Mouse (Mus musculus) CH12.LX (cell line): ENCODE measurements around the gene Rusc1. TPM values are rescaled to one million over a fixed set of nuclear protein-coding genes. Genes with fewer than 3 reads are reported as not detected.

Source experiments
- DNase-seq: peaks from one replicate; pipeline ENCODE4 v3.0.0-alpha.2; 2013; ENCODE audit errors: extremely low read depth
- H3K27ac ChIP-seq: 2 replicates; pipeline ENCODE4 v1.5.1; 2012; ENCODE audit warnings: low read depth, mild to moderate bottlenecking, control low read depth, moderate library complexity; ENCODE audit not compliant: insufficient read depth
- H3K27me3 ChIP-seq: replicated peaks from 2 replicates; pipeline ENCODE3; 2012; ENCODE audit warnings: inconsistent platforms
- H3K36me3 ChIP-seq, 2 experiments: replicated peaks in 1 of 2; 2 replicates each; pipeline versions ENCODE3 to v1.6.1; 2012; ENCODE audit warnings: inconsistent platforms in 1 of 2, low read length in 1 of 2, mild to moderate bottlenecking in 1 of 2, mixed read lengths in 1 of 2, moderate library complexity in 1 of 2; ENCODE audit not compliant: control insufficient read depth in 1 of 2, insufficient read depth in 1 of 2
- H3K4me1 ChIP-seq, 2 experiments: 2 replicates each; pipeline ENCODE4 v1.6.1; 2012; ENCODE audit warnings: inconsistent platforms in 1 of 2, moderate library complexity in 1 of 2; ENCODE audit not compliant: insufficient read depth in 2 of 2, control insufficient read depth in 1 of 2
- H3K4me2 ChIP-seq: 2 replicates; pipeline ENCODE4 v1.6.1; 2012; ENCODE audit warnings: low read depth, mild to moderate bottlenecking, control low read depth; ENCODE audit not compliant: poor library complexity, insufficient read depth, severe bottlenecking
- H3K4me3 ChIP-seq, 3 experiments: fragments of 150-350 bp in 1 of 3; sonication (generic) in 1 of 3; replicated peaks in 1 of 3; 2 replicates each; pipeline versions ENCODE3 to v1.5.1; 2011 to 2012; ENCODE audit warnings: low read depth in 2 of 3, low read length in 2 of 3, mild to moderate bottlenecking in 2 of 3, moderate library complexity in 2 of 3, control low read depth in 1 of 3, improper control_type of control experiment in 1 of 3, inconsistent platforms in 1 of 3, mixed read lengths in 1 of 3; ENCODE audit not compliant: poor library complexity in 1 of 3
- H3K79me2 ChIP-seq: replicated peaks from 2 replicates; pipeline ENCODE4 v1.6.1; 2012; ENCODE audit warnings: mild to moderate bottlenecking, moderate library complexity; ENCODE audit not compliant: control insufficient read depth, poor library complexity, insufficient read depth, severe bottlenecking; ENCODE audit errors: extremely low read depth
- H3K9ac ChIP-seq: 2 replicates; pipeline ENCODE4 v1.6.1; 2012; ENCODE audit warnings: low read depth, mild to moderate bottlenecking, control low read depth, moderate library complexity; ENCODE audit not compliant: insufficient read depth
- H3K9me3 ChIP-seq: replicated peaks from 2 replicates; pipeline ENCODE3; 2012; ENCODE audit warnings: low read length, inconsistent platforms, mixed read lengths
- BHLHE40 ChIP-seq: IDR thresholded peaks from 2 replicates; pipeline ENCODE4 v1.6.1; 2011; ENCODE audit warnings: mild to moderate bottlenecking, low read depth, low read length, improper control_type of control experiment
- CHD1 ChIP-seq: IDR thresholded peaks from 2 replicates; pipeline ENCODE4 v1.6.1; 2012; ENCODE audit warnings: low read depth, low read length, improper control_type of control experiment, inconsistent platforms
- ELF1 ChIP-seq: IDR thresholded peaks from 2 replicates; pipeline ENCODE4 v1.6.1; 2014; ENCODE audit warnings: low read depth, mild to moderate bottlenecking, inconsistent platforms, low read length, improper control_type of control experiment
- EP300 ChIP-seq: IDR thresholded peaks from 2 replicates; pipeline ENCODE4 v1.6.1; 2011; ENCODE audit warnings: low read length, improper control_type of control experiment
- ETS1 ChIP-seq: conservative IDR thresholded peaks from 2 replicates; pipeline ENCODE4 v1.6.1; 2012; ENCODE audit warnings: low read depth, mild to moderate bottlenecking, inconsistent platforms, low read length, improper control_type of control experiment, moderate library complexity
- IRF4 ChIP-seq: IDR thresholded peaks from 2 replicates; pipeline ENCODE4 v1.6.1; 2014; ENCODE audit warnings: low read depth, mild to moderate bottlenecking, inconsistent platforms, low read length, improper control_type of control experiment
- JUN ChIP-seq: IDR thresholded peaks from 2 replicates; pipeline ENCODE4 v1.6.1; 2011; ENCODE audit warnings: low read depth, mild to moderate bottlenecking, low read length, improper control_type of control experiment, moderate library complexity; ENCODE audit not compliant: insufficient read depth
- JUND ChIP-seq: conservative IDR thresholded peaks from 2 replicates; pipeline ENCODE4 v1.6.1; 2011; ENCODE audit warnings: low read depth, low read length, improper control_type of control experiment
- MAX ChIP-seq: IDR thresholded peaks from 2 replicates; pipeline ENCODE4 v1.6.1; 2011; ENCODE audit warnings: low read length, improper control_type of control experiment
- MAZ ChIP-seq: IDR thresholded peaks from 2 replicates; pipeline ENCODE4 v1.6.1; 2012; ENCODE audit warnings: low read depth, mild to moderate bottlenecking, inconsistent platforms, low read length, improper control_type of control experiment, moderate library complexity
- MEF2A ChIP-seq: IDR thresholded peaks from 2 replicates; pipeline ENCODE4 v1.6.1; 2014; ENCODE audit warnings: low read depth, mild to moderate bottlenecking, inconsistent platforms, low read length, improper control_type of control experiment, borderline replicate concordance
- MXI1 ChIP-seq: IDR thresholded peaks from 2 replicates; pipeline ENCODE4 v1.6.1; 2011; ENCODE audit warnings: mild to moderate bottlenecking, low read depth, low read length, improper control_type of control experiment
- MYC ChIP-seq: IDR thresholded peaks from 2 replicates; pipeline ENCODE4 v1.6.1; 2011; ENCODE audit warnings: low read depth, mild to moderate bottlenecking, improper control_type of control experiment, low read length
- NELFE ChIP-seq: IDR thresholded peaks from 2 replicates; pipeline ENCODE4 v1.6.1; 2011; ENCODE audit warnings: low read depth, low read length, improper control_type of control experiment
- NRF1 ChIP-seq: IDR thresholded peaks from 2 replicates; pipeline ENCODE4 v1.6.1; 2014; ENCODE audit warnings: low read depth, mild to moderate bottlenecking, inconsistent platforms, low read length, improper control_type of control experiment, moderate library complexity
- RCOR1 ChIP-seq: conservative IDR thresholded peaks from 2 replicates; pipeline ENCODE4 v1.6.1; 2012; ENCODE audit warnings: low read depth, mild to moderate bottlenecking, inconsistent platforms, low read length, improper control_type of control experiment
- SIN3A ChIP-seq: IDR thresholded peaks from 2 replicates; pipeline ENCODE4 v1.6.1; 2012; ENCODE audit warnings: low read length, improper control_type of control experiment, inconsistent platforms
- SMC3 ChIP-seq: IDR thresholded peaks from 2 replicates; pipeline ENCODE4 v1.6.1; 2011; ENCODE audit warnings: low read depth, low read length, improper control_type of control experiment
- TBP ChIP-seq: conservative IDR thresholded peaks from 2 replicates; pipeline ENCODE4 v1.6.1; 2011; ENCODE audit warnings: low read depth, low read length, improper control_type of control experiment
- TCF12 ChIP-seq: IDR thresholded peaks from 2 replicates; pipeline ENCODE4 v1.6.1; 2014; ENCODE audit warnings: low read depth, mild to moderate bottlenecking, inconsistent platforms, low read length, improper control_type of control experiment
- USF1 ChIP-seq: IDR thresholded peaks from 2 replicates; pipeline ENCODE4 v1.6.1; 2014; ENCODE audit warnings: low read depth, mild to moderate bottlenecking, inconsistent platforms, low read length, improper control_type of control experiment
- ZMIZ1 ChIP-seq: IDR thresholded peaks from 2 replicates; pipeline ENCODE4 v1.6.1; 2012; ENCODE audit warnings: low read depth, mild to moderate bottlenecking, inconsistent platforms, low read length, improper control_type of control experiment
- ZNF384 ChIP-seq: IDR thresholded peaks from 2 replicates; pipeline ENCODE4 v1.6.1; 2012; ENCODE audit warnings: low read depth, low read length, improper control_type of control experiment, inconsistent platforms
- dilution Hi-C: fragments of 300-500 bp; cut with MboI; formaldehyde crosslinking; loops from 2 replicates; pipeline ENCODE4 v1.14.3; 2020; ENCODE audit warnings: low sequenced_read_pairs; ENCODE audit not compliant: extremely low pct_unique_long_range_greater_than_20kb, extremely low pct_ligation_motif_present
- in situ Hi-C: fragments of 300-500 bp; cut with MboI; formaldehyde crosslinking; loops from 3 replicates; pipeline ENCODE4 v1.14.3; 2019; ENCODE audit warnings: low sequenced_read_pairs, low pct_ligation_motif_present, low pct_unique_long_range_greater_than_20kb, mixed read lengths
- polyA plus RNA-seq: library from polyadenylated mRNA; unstranded; fragments of >175 nt; gene quantifications from 2 replicates; pipeline ENCODE4 v1.2.1, GENCODE M21; 2012; ENCODE audit warnings: low read depth; ENCODE audit not compliant: insufficient read length
- total RNA-seq, 2 experiments: library from RNA; depleted of rRNA; stranded (reverse); fragments of 300-350 nt in 1 of 2; fragments of >200 nt in 1 of 2; gene quantifications; 2 replicates each; pipeline ENCODE4 v1.2.3; 2012 to 2014

Gene Rusc1
- total and polyA plus RNA-seq, 3 experiments, result 19.4 to 30.1 (median 19.7) TPM

GRCm38 (mm10) chr3:89084654-89085190, 8.4 kb downstream of the Rusc1 start:
- no peaks in the 10 kb centered on the region for H3K27me3 ChIP-seq
- peak overlapping the region; percentile 85 for H3K4me2 ChIP-seq
- no peak for TF ChIP-seq MXI1
- no peak for TF ChIP-seq CHD1
- TF ChIP-seq JUN, result no peak
- peak; percentile 46; the same call in 1 of the 2 replicates for TF ChIP-seq MYC
- no peak for TF ChIP-seq USF1
- TF ChIP-seq JUND, result no peak
- TF ChIP-seq MAZ, result 0 out of 2 replicates have a peak, but pooled peaks have one; percentile 15
- 0 out of 2 replicates have a peak, but pooled peaks have one; percentile 21 for TF ChIP-seq EP300
- peak; percentile 47 for TF ChIP-seq ZNF384
- peak; percentile 26 for TF ChIP-seq ELF1
- no peak for TF ChIP-seq RCOR1
- TF ChIP-seq MEF2A, result peak; percentile 55; the same call in 1 of the 2 replicates
- peak; percentile 61 for TF ChIP-seq BHLHE40
- TF ChIP-seq NELFE, result no peak
- peak; percentile 60; the same call in 1 of the 2 replicates for TF ChIP-seq IRF4
- H3K4me1 ChIP-seq, result peaks cover 35 to 80% of the 10 kb centered on the region in 2 experiments
- H3K9me3 ChIP-seq, result no peaks in the 10 kb centered on the region
- H3K4me3 ChIP-seq, result no peak overlapping the region
- no peaks in the 10 kb centered on the region for H3K79me2 ChIP-seq
- H3K36me3 ChIP-seq, result peaks cover 2 to 16% of the 10 kb centered on the region in 2 experiments
- dilution Hi-C loops (no loop called here), in situ Hi-C loops (no loop called here)
- peak; percentile 71 for DNase-seq
- H3K27ac ChIP-seq, result peak overlapping the region; percentile 72
- H3K9ac ChIP-seq, result 0 out of 2 replicates have a peak overlapping the region, but pooled peaks have one; percentile 2

- dilution Hi-C loops (no loop called here), in situ Hi-C loops (no loop called here)
- H3K36me3 ChIP-seq, result peaks cover 8 to 22% of the 10 kb centered on the region in 2 experiments
Observed at GRCm38 (mm10) chr3:89084133-89084532, 9.0 kb downstream of the Rusc1 start.

More at GRCm38 (mm10) chr3:89084133-89084532, 9.0 kb downstream of the Rusc1 start:
- Histone ChIP-seq H3K4me3 (no peak overlapping the region), H3K9me3 (no peaks in the 10 kb centered on the region), H3K79me2 (no peaks in the 10 kb centered on the region), H3K9ac (0 out of 2 replicates have a peak overlapping the region, but pooled peaks have one; percentile 2), H3K27ac (peak overlapping the region; percentile 72), H3K4me2 (peak overlapping the region; percentile 85), H3K27me3 (no peaks in the 10 kb centered on the region), H3K4me1 (peaks cover 35 to 77% of the 10 kb centered on the region in 2 experiments)
- no peak for TF ChIP-seq RCOR1
- no peak for TF ChIP-seq SMC3
- peak; percentile 86; the same call in 1 of the 2 replicates for TF ChIP-seq MEF2A
- TF ChIP-seq ETS1, result peak; percentile 49; the same call in 1 of the 2 replicates
- TF ChIP-seq NRF1, result 0 out of 2 replicates have a peak, but pooled peaks have one; percentile 11
- TF ChIP-seq TBP, result no peak
- TF ChIP-seq MAX, result peak; percentile 6; the same call in 1 of the 2 replicates
- peak; percentile 20; the same call in 1 of the 2 replicates for TF ChIP-seq TCF12
- TF ChIP-seq ZMIZ1, result no peak
- TF ChIP-seq BHLHE40, result 0 out of 2 replicates have a peak, but pooled peaks have one; percentile 24
- TF ChIP-seq USF1, result no peak
- TF ChIP-seq ZNF384, result peak; percentile 58; the same call in 1 of the 2 replicates
- TF ChIP-seq SIN3A, result no peak
- TF ChIP-seq EP300, result 0 out of 2 replicates have a peak, but pooled peaks have one; percentile 27
- no peak for DNase-seq
